Mouse (Mus musculus): ENCODE results near the gene Nudt8.

DNA sequence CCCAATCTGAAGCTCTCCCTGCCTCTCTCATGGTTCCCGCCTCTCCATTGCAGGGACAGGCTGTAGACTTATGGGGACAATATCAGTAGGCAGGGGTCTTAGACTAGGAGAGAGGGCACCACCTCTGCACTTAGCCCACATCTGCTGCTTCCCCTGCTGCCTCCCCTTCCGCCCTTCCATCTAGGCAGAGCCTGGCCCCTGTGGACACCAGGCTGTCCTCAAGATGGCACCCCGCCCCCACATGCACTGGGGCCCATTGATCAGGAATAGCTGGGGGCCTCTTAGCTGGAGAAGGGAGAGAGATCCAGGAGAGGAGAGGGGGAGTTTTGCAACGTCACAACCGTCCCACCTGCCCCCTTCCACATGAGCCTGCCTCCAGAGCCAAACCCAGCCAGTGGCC is 8.0 kb upstream of the Nudt8 start, which contains the start of gene Tbx10:
- TF ChIP-seq CTCF (IDR thresholded peaks at IDR 0.05; ENCODE audit: low read depth, low read length) (no peak), POLR2A (IDR thresholded peaks at IDR 0.05; ENCODE audit: extremely low read depth, insufficient read depth, low read length) (no peak)
